Mouse (Mus musculus): ENCODE measurements around the gene Pacrg.
A peak's percentile ranks its signal among the peaks of the same experiment; 100 is the strongest.

The Pacrg gene

DNA sequence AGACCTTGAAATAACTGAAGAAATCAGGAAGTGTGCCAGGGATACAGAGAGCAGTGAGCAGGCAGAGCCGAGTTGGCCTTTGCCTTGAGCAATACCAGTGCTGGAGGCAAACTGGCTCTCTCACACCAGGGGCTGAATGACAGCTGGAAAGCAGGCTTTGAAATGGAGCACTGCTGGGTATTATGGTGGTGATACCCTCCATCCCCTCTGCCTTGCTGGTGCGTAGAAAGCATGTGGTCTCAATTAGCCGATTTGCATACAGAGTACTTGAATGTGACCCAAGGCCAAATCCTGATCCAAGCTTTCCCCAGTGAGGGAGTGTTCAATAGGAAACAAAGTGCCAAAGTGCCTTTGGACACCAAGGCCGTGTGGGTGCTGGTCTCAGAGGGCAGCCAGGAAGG is 431.4 kb downstream of the Pacrg start:
- peak in 1 of 2 experiments; percentile 14 for DNase-seq (ENCODE audit: low spot score in 2 of 2)

DNA sequence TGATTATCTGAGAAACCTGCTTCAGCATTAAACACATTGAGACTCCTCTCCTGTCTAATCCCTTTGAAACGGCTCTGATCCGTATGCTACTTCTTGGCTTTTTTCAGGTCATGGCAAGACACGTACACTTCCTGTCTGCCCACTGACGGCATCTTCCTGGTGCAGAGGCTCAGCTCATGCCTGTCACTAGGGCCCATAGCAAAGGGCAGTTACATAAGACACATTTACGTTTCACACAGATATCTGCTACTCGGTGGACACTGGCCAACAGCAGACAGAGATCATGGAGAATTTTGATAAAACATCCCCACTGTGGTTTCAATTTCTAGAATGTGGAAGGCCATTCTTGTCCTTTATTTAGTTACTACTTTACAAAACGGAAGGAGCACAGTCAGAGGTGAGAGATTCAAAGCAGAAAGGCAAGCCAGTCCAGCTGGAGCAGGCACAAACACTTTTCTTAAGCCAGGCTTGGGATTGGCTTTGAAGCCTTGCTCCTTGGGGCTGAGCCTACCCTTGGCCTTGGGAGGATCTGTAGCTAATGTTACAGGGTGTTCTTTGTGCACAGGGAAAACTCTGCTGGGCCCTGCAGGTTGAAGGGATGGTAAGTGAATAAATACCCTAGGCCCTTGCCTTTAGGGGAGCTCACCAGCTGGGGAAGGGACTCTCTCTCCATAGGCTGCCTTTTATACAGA is 432.9 kb downstream of the Pacrg start:
- DNase-seq (ENCODE audit: low spot score in 2 of 2) = peak in 1 of 2 experiments; percentile 8

DNA sequence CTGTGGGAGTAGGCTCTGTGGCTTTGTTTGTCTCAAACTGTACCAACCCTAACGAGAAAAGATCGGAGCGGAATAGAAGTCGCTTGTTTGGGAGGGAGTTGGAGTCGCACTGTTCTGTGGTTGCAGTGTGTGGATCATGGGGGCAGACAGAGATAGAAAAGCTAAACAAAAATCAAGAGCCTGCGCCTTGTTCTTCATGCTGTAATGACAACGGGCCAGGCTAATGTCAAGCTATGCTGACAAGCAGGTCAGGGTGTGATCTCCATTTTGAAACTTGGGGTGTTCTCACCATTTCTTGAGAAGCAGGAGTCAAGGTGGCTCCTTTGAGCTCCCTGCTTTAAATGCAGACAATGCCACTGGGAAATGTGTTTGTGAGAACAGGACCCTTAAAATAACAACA is 433.8 kb downstream of the Pacrg start:
- no peak for DNase-seq (ENCODE audit: low spot score in 2 of 2)

DNA sequence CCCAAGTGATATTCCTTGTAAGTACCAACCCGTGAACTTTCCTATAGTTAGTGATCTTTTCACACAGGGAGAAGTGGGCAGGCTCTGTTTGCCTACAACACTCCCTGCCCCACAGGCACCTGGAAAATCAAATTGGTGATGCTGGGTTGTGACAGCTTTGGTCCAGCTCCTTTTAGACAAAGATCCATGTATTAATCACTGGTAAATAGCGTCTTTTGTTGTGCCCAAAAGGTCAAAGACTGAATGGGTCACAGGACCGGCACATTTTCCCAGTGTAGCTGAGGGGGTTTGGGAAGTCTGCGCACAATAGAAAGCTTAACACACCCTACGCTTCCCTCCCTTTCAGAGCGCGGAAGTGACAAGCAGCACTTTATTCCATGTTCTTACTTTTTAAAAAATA is 434.2 kb downstream of the Pacrg start:
- DNase-seq (ENCODE audit: low spot score in 2 of 2) = no peak

DNA sequence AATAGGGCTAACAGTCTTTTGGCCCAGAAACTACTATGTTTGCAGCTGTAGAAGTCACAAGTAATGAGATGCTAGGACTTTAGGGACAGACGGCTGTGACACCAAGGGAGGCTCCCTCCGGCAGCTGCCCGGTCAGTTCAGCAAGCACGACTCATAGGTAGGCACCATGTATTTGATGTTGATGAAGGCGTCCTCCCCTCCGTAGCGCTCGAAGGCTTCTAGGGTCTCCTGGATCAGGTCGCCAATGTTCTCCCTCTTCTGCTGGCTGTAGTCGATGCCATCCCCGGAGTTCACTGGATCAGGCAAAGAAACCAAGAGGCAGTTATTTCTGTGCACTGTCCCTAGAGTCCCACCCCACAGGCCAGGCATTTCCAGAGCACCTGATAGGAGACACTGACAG is 436.9 kb downstream of the Pacrg start:
- no peak for DNase-seq (ENCODE audit: low spot score in 2 of 2)

DNA sequence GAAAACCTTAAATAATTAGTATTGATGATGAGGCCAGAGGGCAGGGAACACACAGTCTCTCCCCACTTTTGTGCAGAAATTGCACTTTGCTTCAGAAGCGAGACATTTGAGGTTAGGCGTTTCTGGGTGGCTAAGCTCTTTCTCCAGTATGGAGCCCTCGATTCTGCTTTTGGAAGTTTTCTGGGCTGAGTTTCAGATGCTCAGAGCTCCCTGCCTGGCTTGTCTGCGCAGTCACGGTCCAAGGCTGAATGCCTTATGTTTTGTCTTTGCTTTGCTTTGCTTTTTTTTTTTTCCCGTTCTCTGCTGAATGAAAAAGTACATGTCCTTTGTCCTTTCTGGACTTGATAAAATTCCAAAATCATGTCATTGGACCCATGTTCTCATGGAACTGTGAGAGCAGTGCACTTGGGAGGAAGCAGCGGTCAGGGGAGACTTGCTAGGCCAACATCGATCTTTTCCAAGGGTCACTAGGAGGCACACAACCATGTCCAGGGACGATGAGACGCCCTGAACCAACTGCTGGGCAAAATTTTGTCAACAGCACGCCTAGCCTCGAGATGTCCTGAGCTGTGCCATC is 438.0 kb downstream of the Pacrg start:
- no peak for DNase-seq (ENCODE audit: low spot score in 2 of 2)

DNA sequence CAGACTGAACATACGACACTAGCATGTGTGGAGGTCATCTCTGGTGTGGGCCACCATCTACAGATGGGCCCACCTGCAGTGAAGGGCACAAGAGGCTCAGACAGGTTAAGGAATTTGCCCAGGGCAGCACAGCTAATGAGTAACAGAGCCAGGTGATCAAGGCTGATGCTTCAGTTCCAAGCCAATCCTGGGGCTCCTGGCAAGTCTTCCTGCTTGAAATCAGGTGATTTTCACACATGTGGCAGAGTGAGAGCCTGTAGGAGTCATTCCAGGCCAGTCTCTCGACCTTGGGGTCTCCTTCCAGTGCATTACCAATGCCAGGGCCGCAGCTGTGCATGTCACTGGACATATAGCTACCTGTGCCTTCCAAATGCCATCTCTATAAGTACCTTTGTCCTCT is 438.6 kb downstream of the Pacrg start:
- DNase-seq (ENCODE audit: low spot score in 2 of 2) = no peak

DNA sequence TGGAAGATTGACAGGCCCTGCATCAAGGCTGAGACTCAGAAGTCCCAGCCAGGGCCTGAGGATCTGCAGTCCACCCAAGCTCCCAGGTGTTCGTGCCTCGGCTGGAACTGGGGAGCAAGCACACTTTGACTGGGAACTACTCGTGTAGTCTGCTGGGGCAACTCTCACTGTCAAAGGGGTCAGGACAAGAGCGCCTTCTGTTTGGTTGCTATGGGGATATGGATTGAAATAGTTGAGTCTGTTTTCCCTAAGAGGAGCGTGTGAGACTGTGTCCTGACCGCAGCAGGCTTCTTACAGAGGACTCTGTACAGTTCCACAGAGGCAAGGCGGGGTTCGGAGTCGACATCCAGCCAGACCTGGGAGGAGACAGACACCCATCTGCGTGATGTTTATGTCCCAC is 440.4 kb downstream of the Pacrg start:
- no peak for DNase-seq (ENCODE audit: low spot score in 2 of 2)

DNA sequence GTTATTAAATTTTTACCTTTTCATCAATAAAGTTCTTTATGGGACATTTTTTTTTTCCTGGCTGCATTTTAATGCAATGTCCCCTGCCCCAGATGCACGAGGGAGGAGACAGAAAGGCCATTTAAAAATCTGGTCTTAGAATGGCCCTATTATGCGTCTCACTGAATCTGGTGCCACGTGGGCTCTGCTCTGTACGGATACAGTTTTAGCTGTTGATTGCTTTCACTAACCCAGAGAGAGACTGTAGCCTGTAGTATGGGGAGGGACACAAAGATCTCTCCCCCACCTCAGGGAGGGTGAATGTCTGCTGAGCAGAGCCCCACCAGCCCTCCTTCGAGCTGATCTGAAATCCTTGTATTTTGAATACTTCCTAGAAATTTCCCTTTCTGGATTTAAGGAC is 441.2 kb downstream of the Pacrg start:
- no peak for DNase-seq (ENCODE audit: low spot score in 2 of 2)

DNA sequence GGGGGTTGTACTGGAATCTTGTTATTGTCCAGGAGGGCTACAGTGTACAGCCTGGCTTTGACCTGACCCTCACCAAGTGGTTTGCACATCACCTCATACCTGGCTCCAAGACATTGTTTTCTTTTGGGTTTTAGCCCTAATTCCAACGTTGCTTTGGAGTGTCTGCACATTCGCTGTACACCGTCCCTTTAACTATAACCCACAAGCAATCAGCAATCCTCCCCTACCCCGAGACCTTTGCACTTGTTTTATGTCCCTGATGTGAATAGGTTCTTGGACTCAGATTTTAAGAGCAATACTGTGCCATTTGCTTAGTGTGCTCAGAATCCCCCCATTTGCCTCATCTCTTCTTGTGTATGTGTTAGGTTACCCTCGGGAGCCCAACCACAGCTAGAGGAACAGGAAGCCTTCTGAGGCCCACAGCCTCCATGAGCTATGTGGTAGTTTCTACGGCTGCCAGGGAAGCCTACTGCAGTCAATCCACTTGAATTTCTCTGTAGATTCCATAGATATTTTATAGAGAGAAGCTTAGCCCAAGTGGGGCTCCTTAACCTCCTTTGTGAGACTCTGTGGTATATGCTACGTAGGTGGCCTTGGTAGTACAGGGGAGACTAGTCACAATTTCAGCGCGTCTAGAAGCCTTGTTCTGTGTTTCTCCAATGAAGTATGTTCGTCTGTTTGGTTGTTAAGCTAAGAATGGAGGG is 442.0 kb downstream of the Pacrg start:
- no peak for DNase-seq (ENCODE audit: low spot score in 2 of 2)

DNA sequence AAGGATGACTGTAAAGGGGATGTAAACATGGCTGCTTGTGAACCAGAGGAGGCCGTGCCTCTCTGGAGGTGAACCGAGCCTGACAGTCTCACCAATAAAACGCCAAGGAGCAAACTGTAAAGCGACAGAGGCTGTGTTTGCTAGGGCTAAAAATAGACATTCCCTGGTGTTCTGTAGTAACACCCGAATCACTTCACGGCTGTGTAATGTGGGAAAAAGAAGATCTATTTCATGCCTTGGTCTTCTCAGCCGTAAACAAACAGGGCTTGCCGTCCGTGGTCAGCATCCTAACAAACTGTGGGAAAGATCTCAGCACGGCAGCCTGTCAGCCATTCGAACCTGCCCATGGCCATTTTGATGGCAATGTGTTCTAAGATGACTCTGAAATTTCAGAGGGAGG is 442.8 kb downstream of the Pacrg start:
- DNase-seq (ENCODE audit: low spot score in 2 of 2) = no peak

DNA sequence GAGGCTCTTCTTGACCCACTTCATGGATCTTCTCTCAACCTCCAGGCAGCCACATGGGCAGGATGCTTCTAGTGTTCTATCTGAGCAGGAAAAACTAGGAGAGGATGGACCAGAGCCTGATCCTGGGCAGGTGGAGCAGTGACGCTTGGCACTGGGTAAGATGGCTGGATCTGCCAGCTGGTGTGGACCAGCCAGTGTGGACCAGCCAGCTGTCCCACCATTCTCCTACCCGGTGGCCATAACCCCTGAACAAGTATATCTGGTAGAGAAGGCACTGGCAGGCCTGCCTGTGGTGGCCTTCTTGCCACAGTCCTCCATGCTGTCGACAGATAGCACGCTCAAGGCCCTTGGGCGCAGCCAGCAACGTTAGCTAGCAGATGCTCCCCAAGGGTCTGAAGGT is 443.2 kb downstream of the Pacrg start:
- DNase-seq (ENCODE audit: low spot score in 2 of 2) = no peak

DNA sequence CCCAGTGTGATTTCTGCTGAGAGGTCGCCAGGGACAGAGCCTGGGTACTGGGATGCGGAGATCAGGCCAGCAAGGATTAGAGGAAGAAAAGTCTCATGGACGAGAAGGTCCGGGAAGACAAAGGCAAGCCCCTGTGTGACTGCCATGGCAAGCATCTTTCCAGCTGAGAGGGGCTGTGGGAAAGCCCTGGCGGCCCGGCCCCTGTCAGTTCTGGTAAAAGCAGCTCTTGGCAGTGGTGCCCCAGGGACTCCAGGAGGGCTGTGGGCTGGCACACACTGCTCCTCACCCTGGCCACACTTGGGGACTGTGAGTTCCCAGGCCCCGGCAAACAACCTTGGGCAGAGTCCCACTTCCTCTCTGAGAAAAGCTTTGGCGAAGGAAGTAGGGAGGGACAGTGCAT is 445.3 kb downstream of the Pacrg start:
- peak; percentile 54 to 65 for DNase-seq (ENCODE audit: low spot score in 2 of 2)

DNA sequence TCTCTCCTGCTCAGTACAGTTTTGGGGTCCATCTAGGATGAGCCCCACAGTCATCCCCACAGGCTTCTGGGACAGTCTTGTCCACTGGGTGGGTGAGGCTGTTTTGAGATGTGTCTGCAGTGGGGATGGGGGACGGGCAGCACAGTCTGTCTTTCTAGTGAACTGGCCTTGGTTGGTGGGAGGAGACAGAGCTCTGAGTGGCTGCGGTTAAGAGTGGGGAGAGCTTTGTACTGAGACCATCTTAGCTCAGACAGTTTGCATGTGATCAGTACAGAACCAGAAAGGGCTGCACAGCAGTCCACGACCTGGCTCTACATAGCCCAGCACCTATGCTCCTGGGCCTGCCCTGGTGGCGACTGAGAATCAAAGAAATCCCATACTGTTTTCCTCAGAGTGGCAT is 446.3 kb downstream of the Pacrg start:
- DNase-seq (ENCODE audit: low spot score in 2 of 2) = no peak

DNA sequence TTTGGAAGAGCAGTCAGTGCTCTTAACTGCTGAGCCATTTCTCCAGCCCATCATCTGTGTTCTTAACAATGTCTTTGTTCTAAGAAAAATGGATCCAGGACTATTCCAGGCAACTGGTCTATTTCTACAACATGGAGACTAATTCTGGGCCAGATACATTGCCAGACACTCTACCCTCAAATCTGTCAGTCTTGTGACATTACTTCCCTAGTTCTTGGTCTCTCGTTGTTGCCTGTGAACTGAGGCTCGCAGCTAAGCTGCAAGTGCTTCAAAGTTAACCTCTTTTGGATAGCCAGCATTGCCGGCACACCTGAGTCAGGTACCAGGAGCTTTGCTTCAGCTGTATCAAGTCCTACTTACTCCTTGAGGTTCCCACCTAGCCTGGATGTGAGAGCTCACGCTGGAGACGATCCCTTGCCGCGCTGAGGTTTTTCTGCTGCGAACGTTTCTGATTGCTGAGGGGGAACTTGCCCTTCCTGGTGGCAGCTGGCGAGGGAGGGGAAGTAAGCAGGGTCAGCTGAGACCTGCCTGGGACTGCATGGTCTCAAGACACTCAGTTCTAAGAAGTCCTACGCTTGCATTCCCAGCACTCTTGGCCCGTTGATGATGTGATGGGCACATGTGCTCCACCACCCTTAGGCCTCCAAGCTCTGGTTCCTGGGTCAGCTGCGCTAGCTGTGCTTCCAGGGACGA is 447.6 kb downstream of the Pacrg start:
- no peak for DNase-seq (ENCODE audit: low spot score in 2 of 2)

DNA sequence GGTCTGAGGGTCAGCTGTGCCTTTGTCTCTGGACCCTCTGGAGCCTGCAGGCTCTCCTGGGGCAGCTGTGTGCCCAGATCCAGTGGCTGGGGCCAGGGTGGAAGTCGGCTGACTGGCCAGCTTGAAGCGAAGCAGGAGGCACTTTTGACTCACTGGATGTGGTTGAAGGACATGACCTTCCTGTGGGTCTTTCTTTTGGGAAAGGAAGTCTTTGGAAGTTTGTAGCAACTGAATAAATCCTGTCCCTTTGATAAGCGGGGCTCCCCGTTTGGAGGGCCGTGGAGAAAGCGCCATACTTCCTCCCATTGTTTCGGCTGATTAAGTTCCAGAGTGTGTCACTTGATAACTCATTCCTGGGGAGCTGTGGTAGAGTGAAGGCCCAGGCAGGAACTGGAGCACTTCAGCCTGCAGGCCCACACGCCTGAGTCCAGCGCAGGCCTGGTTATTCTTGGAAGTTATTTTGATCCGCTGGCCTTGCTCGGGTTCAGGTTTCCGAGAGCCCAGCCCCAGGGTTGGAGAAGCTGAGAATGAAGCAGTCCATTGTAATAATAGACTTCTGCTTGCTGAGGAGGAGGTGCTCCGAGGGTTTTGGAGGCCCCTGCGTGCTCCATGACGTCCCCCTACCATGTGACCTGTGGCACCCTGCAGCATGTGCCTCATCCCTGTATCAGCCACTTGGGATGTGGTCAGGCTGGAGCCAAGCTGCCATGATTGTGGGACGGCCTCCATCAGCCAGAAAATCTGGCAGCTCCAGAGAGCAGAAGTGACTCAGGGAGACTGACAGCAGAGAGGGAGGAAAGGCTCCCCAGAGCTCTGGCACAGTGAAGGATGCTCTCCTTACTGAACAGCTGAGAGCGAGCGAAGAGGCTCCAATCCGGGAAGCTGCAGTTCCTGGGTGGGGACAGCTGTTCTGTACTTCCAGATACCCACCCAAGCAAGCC is 449.6 kb downstream of the Pacrg start:
- peak in 1 of 2 experiments; percentile 59 for DNase-seq (ENCODE audit: low spot score in 2 of 2)

DNA sequence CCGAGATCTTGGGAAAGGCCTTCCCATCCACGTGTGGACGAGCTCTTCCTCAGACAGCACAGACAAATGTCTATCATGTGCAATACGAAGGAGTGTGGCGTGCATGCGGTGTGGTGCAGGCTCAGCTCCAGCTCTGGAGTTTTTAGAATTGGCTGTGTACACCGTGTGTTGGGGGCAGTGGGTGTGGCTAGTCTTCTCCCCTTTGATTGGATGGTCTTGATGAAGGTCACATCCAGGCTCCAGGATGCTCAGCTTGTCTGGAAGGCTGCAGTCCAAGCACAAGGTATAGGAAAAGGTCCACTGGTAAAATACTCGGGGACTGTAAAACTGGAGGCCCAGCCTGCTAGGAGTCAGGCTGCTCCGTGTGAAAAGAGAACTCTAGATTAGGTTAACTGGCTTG is 450.4 kb downstream of the Pacrg start:
- no peak for DNase-seq (ENCODE audit: low spot score in 2 of 2)

DNA sequence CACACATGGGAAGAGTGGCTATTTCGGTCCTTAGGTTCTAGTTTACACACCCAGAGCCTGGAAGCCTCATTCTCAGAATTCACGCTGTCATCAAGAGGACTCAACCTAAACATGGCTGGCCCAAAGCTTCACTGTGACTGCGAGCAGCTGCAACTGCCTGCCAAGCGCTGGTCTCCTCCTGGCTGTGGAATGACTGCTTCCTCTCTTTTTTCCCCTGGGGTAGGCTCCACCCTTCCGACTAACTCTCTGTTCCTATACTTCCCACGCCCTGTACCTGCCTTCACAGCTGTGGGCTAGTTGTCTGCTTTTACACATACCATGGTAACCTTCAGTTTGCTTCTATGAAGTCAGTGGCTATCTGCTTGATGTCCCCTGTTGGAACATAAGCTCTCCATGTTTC is 453.6 kb downstream of the Pacrg start:
- DNase-seq (ENCODE audit: low spot score in 2 of 2) = no peak

DNA sequence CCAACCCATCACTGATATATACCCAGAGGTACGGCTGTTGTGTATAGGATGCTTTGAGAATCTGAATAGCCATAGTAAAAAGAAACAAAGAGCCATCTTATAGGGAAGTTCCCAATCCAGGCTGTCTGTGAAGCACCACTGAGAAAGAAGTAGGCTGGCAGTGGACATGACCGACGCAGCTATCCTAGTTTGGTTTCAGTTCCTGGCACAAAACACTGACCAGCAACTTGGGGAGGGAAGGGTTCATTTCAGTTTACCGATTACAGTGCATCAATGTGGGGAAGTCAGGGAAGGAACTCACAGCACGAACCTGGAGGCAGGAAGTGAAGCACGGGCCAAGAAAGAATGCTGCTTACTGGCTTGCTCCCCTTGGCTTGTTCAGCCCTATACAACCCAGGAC is 456.7 kb downstream of the Pacrg start:
- DNase-seq (ENCODE audit: low spot score in 2 of 2) = no peak

DNA sequence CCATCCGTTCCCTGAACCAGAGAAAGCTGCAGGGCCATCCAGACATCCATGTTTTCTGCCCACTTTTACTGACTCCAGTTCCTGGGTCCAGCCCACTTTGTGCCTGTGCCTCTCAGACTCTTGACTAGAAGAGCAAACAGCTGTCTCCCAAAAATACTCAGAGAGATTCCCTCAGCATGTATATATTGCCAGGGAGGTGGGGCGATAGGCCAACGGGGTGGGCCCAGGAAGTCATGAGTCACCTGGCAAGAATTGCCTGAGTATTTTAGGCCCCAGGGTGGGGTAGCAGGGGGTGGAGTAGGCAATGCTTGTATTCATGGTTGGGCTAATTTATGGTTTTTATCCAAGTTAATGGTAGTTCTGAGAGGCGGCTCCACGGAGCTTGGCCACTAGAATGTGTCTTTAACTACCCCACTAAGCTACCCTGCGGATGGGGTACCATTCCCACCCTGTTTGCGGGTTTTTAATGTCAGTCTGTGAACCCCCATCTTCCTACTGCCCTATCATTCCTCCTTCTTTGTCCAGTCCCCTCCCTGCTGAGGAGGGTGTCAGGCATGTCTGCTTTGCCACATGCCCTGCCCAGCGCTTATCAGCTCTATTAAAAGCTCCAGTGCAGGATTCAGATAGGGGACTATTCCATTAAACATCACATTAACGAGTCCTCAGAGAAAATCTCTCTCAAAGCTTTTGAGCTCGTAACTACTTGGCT is 461.5 kb downstream of the Pacrg start:
- no peak for DNase-seq (ENCODE audit: low spot score in 2 of 2)

DNA sequence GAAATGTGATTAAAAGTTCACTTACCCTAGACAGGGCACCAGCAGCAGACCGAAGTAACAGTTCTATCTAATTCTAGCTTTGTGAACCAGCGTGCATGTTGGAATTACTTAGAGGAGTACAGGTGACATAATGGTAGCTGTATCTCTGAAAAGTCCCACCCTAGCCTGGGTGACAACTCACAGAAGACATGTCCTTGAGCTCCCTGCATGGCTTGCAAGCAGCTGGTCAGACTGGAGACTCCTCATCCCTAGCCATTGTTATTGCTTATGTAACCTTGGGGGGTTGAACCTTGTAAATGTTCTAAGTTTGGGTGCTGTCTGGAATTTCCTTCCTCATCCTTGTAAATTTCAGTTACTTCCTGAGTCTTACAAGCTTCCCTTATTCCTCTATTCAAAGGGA is 462.5 kb downstream of the Pacrg start:
- DNase-seq (ENCODE audit: low spot score in 2 of 2) = no peak
